8 mouse cellular contexts compared by ENCODE assay signal in genomic region chr2:11776415-11776814, GRCm38 (mm10). TPM values are rescaled to one million over a fixed set of nuclear protein-coding genes. Genes with fewer than 3 reads are reported as not detected.
DNase-seq lines count a peak whose midpoint lies in the region; ATAC-seq and TF ChIP-seq lines count a peak whose summit lies in the region.

No protein-coding gene starts in this region.

- H3K4me3 ChIP-seq in liver, adult 2 months (ENCODE audit: insufficient read depth, low read depth, low read length) = peak overlapping the region; percentile 78
- peak overlapping the region; percentile 85 for H3K4me3 ChIP-seq in embryonic facial prominence, embryonic 13.5 days
- peak overlapping the region; percentile 83 for H3K4me3 ChIP-seq in intestine, postnatal 0 days (ENCODE audit: low read depth, low read length)
- peak overlapping the region; percentile 88 for H3K4me3 ChIP-seq in neural tube, embryonic 14.5 days (ENCODE audit: low read depth, low read length)

- H3K36me3 ChIP-seq in liver, adult 2 months (ENCODE audit: control insufficient read depth, insufficient read depth, low read length) = no peaks in the 10 kb centered on the region
- H3K36me3 ChIP-seq in embryonic facial prominence, embryonic 13.5 days = peaks cover 13% of the 10 kb centered on the region
- H3K36me3 ChIP-seq in intestine, postnatal 0 days (ENCODE audit: control insufficient read depth, insufficient read depth) = 0 out of 2 replicates have a peak, but pooled peaks cover 2% of the 10 kb centered on the region
- peaks cover under 1% of the 10 kb centered on the region; the same call in 1 of the 2 replicates for H3K36me3 ChIP-seq in neural tube, embryonic 14.5 days (ENCODE audit: control insufficient read depth, insufficient read depth, low read length)

- no peaks in the 10 kb centered on the region; the same call in 1 of the 2 replicates for H3K4me1 ChIP-seq in liver, adult 2 months (ENCODE audit: control insufficient read depth, insufficient read depth, low read length)
- peaks cover 31% of the 10 kb centered on the region for H3K4me1 ChIP-seq in embryonic facial prominence, embryonic 13.5 days
- H3K4me1 ChIP-seq in intestine, postnatal 0 days (replicated peaks; ENCODE audit: control insufficient read depth, insufficient read depth, low read length) = 0 out of 2 replicates have a peak, but pooled peaks cover 14% of the 10 kb centered on the region
- peaks cover 18% of the 10 kb centered on the region for H3K4me1 ChIP-seq in neural tube, embryonic 14.5 days (ENCODE audit: control insufficient read depth, insufficient read depth, low read length)

- H3K4me2 ChIP-seq in embryonic facial prominence, embryonic 13.5 days = peak overlapping the region; percentile 76
- peak overlapping the region; percentile 61 for H3K4me2 ChIP-seq in intestine, postnatal 0 days (replicated peaks; ENCODE audit: low read depth)
- peak overlapping the region; percentile 88 for H3K4me2 ChIP-seq in neural tube, embryonic 14.5 days (ENCODE audit: low read depth, low read length)

- H3K27ac ChIP-seq in liver, adult 2 months (replicated peaks; ENCODE audit: insufficient read depth, low read depth, low read length) = no peak overlapping the region
- H3K27ac ChIP-seq in embryonic facial prominence, embryonic 13.5 days = no peak overlapping the region
- peak overlapping the region; percentile 86; the same call in 1 of the 2 replicates for H3K27ac ChIP-seq in intestine, postnatal 0 days (ENCODE audit: low read depth, low read length)
- no peak overlapping the region for H3K27ac ChIP-seq in neural tube, embryonic 14.5 days (ENCODE audit: low read depth, low read length)

- H3K9ac ChIP-seq in liver, adult 2 months (ENCODE audit: low read depth, low read length) = peak overlapping the region; percentile 83
- H3K9ac ChIP-seq in embryonic facial prominence, embryonic 13.5 days = peak overlapping the region; percentile 88
- peak overlapping the region; percentile 82; the same call in 1 of the 2 replicates for H3K9ac ChIP-seq in intestine, postnatal 0 days (ENCODE audit: low read depth, low read length)
- H3K9ac ChIP-seq in neural tube, embryonic 14.5 days (replicated peaks; ENCODE audit: low read depth, low read length) = peak overlapping the region; percentile 84

- H3K79me2 ChIP-seq in liver, adult 2 months (ENCODE audit: control insufficient read depth, insufficient read depth, low read length) = peaks cover 12% of the 10 kb centered on the region; the same call in 1 of the 2 replicates

- DNase-seq in liver, adult 2 months (ENCODE audit: extremely low read depth, low read depth, low spot score) = no peak
- DNase-seq in liver = no peak
- no peak for DNase-seq in adrenal gland, postnatal 10 days
- DNase-seq in cerebellum, postnatal 25 days = no peak

- no peak for TF ChIP-seq CTCF in liver, adult 2 months (IDR thresholded peaks at IDR 0.05; ENCODE audit: low read depth, low read length)
- no peak for TF ChIP-seq CTCF in intestine, postnatal 0 days (IDR thresholded peaks at IDR 0.05; ENCODE audit: low read depth)

- ATAC-seq in embryonic facial prominence, embryonic 13.5 days (ENCODE audit: insufficient number of reproducible peaks, insufficient read depth, low FRiP score, low TSS enrichment, low read depth) = no peak
- ATAC-seq in intestine, postnatal 0 days = no peak
- ATAC-seq in neural tube, embryonic 14.5 days (ENCODE audit: low read depth) = no peak
- no peak for ATAC-seq in erythroid progenitor cell, adult 5-6 weeks (replicated peaks; ENCODE audit: low FRiP score, poor library complexity, severe bottlenecking)

- WGBS in liver, adult 2 months = 41% methylated on average over 8 of the region's 8 CpGs
- WGBS in embryonic facial prominence, embryonic 13.5 days = 51% methylated on average over 8 of the region's 8 CpGs
- 29% methylated on average over 8 of the region's 8 CpGs for WGBS in intestine, postnatal 0 days
- 59% methylated on average over 8 of the region's 8 CpGs for WGBS in neural tube, embryonic 14.5 days

- no peaks in the 10 kb centered on the region for H3K9me3 ChIP-seq in embryonic facial prominence, embryonic 13.5 days
- H3K9me3 ChIP-seq in intestine, postnatal 0 days (ENCODE audit: control insufficient read depth) = no peaks in the 10 kb centered on the region
- no peaks in the 10 kb centered on the region for H3K9me3 ChIP-seq in neural tube, embryonic 14.5 days (ENCODE audit: control insufficient read depth, low read length)

- no peak for TF ChIP-seq POLR2A in liver, adult 2 months (IDR thresholded peaks at IDR 0.05; ENCODE audit: extremely low read depth, insufficient read depth, low read length)

- no peaks in the 10 kb centered on the region for H3K27me3 ChIP-seq in liver, adult 2 months (ENCODE audit: control insufficient read depth, insufficient read depth, low read length)
- no peaks in the 10 kb centered on the region for H3K27me3 ChIP-seq in embryonic facial prominence, embryonic 13.5 days
- no peaks in the 10 kb centered on the region for H3K27me3 ChIP-seq in intestine, postnatal 0 days (replicated peaks; ENCODE audit: control insufficient read depth, insufficient read depth, low read length)
- H3K27me3 ChIP-seq in neural tube, embryonic 14.5 days (ENCODE audit: control insufficient read depth, insufficient read depth, low read length) = no peaks in the 10 kb centered on the region

RNA-seq across cellular contexts. Expression of gene Fbh1, which starts 1.0 kb away (rescaled TPM):
- total RNA-seq in liver, adult 2 months (2014; rRNA removed) = 35.4 and 40.0 TPM in 2 replicates
- 20.4 and 21.1 TPM in 2 replicates for polyA plus RNA-seq in liver, adult 2 months (2012; rRNA removed)
- polyA plus RNA-seq in embryonic facial prominence, embryonic 13.5 days (2015; fragmentation: Nextera tagmentation; extraction: Ambion mirVana) = 121 and 139 TPM in 2 replicates
- polyA plus RNA-seq in intestine, postnatal 0 days (2015; fragmentation: Nextera tagmentation; extraction: Ambion mirVana) = 56.6 and 59.0 TPM in 2 replicates
- 125 and 146 TPM in 2 replicates for polyA plus RNA-seq in neural tube, embryonic 14.5 days (2014; fragmentation: Nextera tagmentation; extraction: Ambion mirVana)
- 9.7 and 35.6 TPM in 2 replicates for total RNA-seq in erythroid progenitor cell, adult 5-6 weeks (2015; ENCODE audit: low replicate concordance)
- total RNA-seq in erythroid progenitor cell, adult 5-6 weeks (2017; ENCODE audit: low replicate concordance) = 13.5 and 15.7 TPM in 2 replicates
- total RNA-seq in adrenal gland, postnatal 10 days (2021) = 100 to 1,000 TPM in 1 of 2 experiments, 10 to 100 TPM in 1; 92.3 to 120 TPM

RNA-seq across cellular contexts. Expression of gene Ankrd16, which starts 1.3 kb away (rescaled TPM):
- 12.3 and 13.7 TPM in 2 replicates for total RNA-seq in liver, adult 2 months (2014; rRNA removed)
- polyA plus RNA-seq in liver, adult 2 months (2012; rRNA removed) = 17.7 and 26.3 TPM in 2 replicates
- polyA plus RNA-seq in embryonic facial prominence, embryonic 13.5 days (2015; fragmentation: Nextera tagmentation; extraction: Ambion mirVana) = 48.2 and 55.5 TPM in 2 replicates
- 22.4 and 25.3 TPM in 2 replicates for polyA plus RNA-seq in intestine, postnatal 0 days (2015; fragmentation: Nextera tagmentation; extraction: Ambion mirVana)
- polyA plus RNA-seq in neural tube, embryonic 14.5 days (2014; fragmentation: Nextera tagmentation; extraction: Ambion mirVana) = 39.3 and 39.4 TPM in 2 replicates
- total RNA-seq in erythroid progenitor cell, adult 5-6 weeks (2015; ENCODE audit: low replicate concordance) = 10.1 and 38.6 TPM in 2 replicates
- total RNA-seq in erythroid progenitor cell, adult 5-6 weeks (2017; ENCODE audit: low replicate concordance) = 5.4 and 15.9 TPM in 2 replicates
- total RNA-seq in adrenal gland, postnatal 10 days (2021) = 10 to 100 TPM; 36.5 to 59.7 TPM
